Mouse (Mus musculus) limb, embryonic 13.5 days (tissue): ENCODE measurements around the gene Olfr381. TPM values are rescaled to one million over a fixed set of nuclear protein-coding genes. Genes with fewer than 3 reads are reported as not detected.
"Not testable (repeated sequence)": the region's sequence is repeated elsewhere in the genome, so short reads cannot be mapped to it uniquely, and the experiment has no call there.

ENCODE experiments used
- ATAC-seq: fragments of 200-750 bp; cut with Nextera tagmentation; 2 replicates; pipeline ENCODE4 v1.8.0; 2017; ENCODE audit warnings: low read depth, moderate number of reproducible peaks, moderate TSS enrichment; ENCODE audit not compliant: low FRiP score
- H3K27ac ChIP-seq: fragments of 300-500 bp; sonication (generic); 2 replicates; pipeline ENCODE4 v1.5.1; 2015; ENCODE audit warnings: inconsistent platforms, mild to moderate bottlenecking, moderate library complexity
- H3K27me3 ChIP-seq: fragments of 300-500 bp; sonication (generic); 2 replicates; pipeline ENCODE4 v1.6.1; 2015; ENCODE audit warnings: mild to moderate bottlenecking, inconsistent platforms
- H3K36me3 ChIP-seq: fragments of 300-500 bp; sonication (generic); 2 replicates; pipeline ENCODE4 v1.6.1; 2015; ENCODE audit warnings: inconsistent platforms, mild to moderate bottlenecking, moderate library complexity
- H3K4me1 ChIP-seq: fragments of 300-500 bp; sonication (generic); 2 replicates; pipeline ENCODE4 v1.6.1; 2015; ENCODE audit warnings: inconsistent platforms
- H3K4me2 ChIP-seq: fragments of 300-500 bp; sonication (generic); replicated peaks from 2 replicates; pipeline ENCODE4 v1.6.1; 2015; ENCODE audit warnings: inconsistent platforms, mild to moderate bottlenecking, moderate library complexity
- H3K4me3 ChIP-seq: fragments of 300-500 bp; sonication (generic); 2 replicates; pipeline ENCODE4 v1.5.1; 2015; ENCODE audit warnings: moderate library complexity, mild to moderate bottlenecking, inconsistent platforms
- H3K9ac ChIP-seq: fragments of 300-500 bp; sonication (generic); 2 replicates; pipeline ENCODE4 v1.6.1; 2015; ENCODE audit warnings: mild to moderate bottlenecking, inconsistent platforms
- H3K9me3 ChIP-seq: fragments of 300-500 bp; sonication (generic); 2 replicates; pipeline ENCODE4 v1.6.1; 2016; ENCODE audit warnings: inconsistent platforms
- WGBS: fragments of 180-500 bp; shearing (Covaris S2); methylation state at CpG from one replicate; pipeline ENCODE4 v1.1.7; 2015; 5-methylcytosine and 5-hydroxymethylcytosine counted together
- polyA plus RNA-seq: library from polyadenylated mRNA; unstranded; fragments of >200 nt; fragmentation: Nextera tagmentation; extraction: Ambion mirVana; gene quantifications from 2 replicates; pipeline ENCODE4 v1.2.1, GENCODE M21; 2015

Gene Olfr381
- not detected in 2 replicates for polyA plus RNA-seq

- no peak within 1 kb of the TSS for H3K4me2 ChIP-seq
- no peak within 1 kb of the TSS for H3K9ac ChIP-seq
- H3K4me3 ChIP-seq = no peak within 1 kb of the TSS
- H3K27ac ChIP-seq = no peak within 1 kb of the TSS
- no peaks in the 10 kb centered on the region for H3K4me1 ChIP-seq
- no peaks in the 10 kb centered on the region for H3K36me3 ChIP-seq
- ATAC-seq = no peak
- no peaks in the 10 kb centered on the region for H3K27me3 ChIP-seq
- no peaks in the 10 kb centered on the region for H3K9me3 ChIP-seq
Observed at GRCm38 (mm10) chr11:73491503-73491902, at the start of gene Olfr381. Gene Olfr381 (minus strand): TSS chr11:73491603.

- WGBS = 91% methylated on average over 1 of the region's 1 CpGs
- H3K4me1 ChIP-seq, H3K4me2 ChIP-seq, ATAC-seq, H3K36me3 ChIP-seq, H3K9ac ChIP-seq, H3K27ac ChIP-seq, H3K9me3 ChIP-seq, H3K4me3 ChIP-seq, H3K27me3 ChIP-seq: not testable (repeated sequence)
Observed at GRCm38 (mm10) chr11:73528971-73529370, 37.6 kb upstream of the Olfr381 start.

DNA sequence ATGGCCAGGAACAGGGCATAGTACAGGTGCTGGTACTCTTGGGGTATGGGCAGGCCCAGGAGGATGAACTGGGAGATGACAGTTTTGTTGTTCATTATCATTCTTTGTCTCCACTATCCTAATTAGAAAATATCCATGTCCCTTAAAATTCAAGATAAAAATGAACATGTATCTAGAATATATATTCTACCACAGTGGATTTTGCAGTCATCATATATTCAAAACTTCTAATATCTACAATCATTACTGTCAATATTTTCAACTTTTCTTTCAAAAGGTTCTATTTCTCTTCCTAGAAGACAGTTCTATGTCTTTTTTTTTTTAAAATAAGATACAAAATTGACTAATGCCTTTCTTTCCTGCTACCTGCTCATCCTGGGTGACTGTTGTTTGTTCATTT lies 25.7 kb upstream of the Olfr381 start, which contains the start of gene Olfr382:
Gene Olfr382, minus strand, starts transcription at position 101 of the 400 bp plus-strand sequence.
- no peaks in the 10 kb centered on the region for H3K27me3 ChIP-seq
- no peak for ATAC-seq
- no peak within 1 kb of the TSS for H3K9ac ChIP-seq
- peaks cover 15% of the 10 kb centered on the region for H3K9me3 ChIP-seq
- H3K4me1 ChIP-seq = no peaks in the 10 kb centered on the region
- no peak within 1 kb of the TSS for H3K4me3 ChIP-seq
- no peak within 1 kb of the TSS for H3K27ac ChIP-seq
- no peak within 1 kb of the TSS for H3K4me2 ChIP-seq
- no peaks in the 10 kb centered on the region for H3K36me3 ChIP-seq

DNA sequence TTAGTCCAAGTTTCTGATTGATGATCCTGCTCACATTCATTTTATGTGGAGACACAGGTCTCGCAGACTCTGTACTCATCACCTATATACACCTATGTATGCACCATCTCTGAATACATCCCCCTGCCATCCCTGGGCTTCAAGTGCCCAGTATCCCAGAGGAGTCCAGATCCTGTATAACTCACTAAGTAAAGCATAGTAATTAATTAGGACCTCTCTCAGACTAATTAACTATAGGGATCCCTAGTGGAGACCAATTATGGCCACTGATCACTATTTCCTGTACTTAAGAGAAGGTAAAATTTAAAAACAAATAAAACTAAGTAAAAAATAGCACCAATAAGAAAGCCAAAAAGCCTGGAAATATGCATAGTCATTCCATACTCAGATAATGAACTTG lies 34.0 kb downstream of the Olfr381 start, which contains the start of gene Olfr380:
Gene Olfr380, minus strand, starts transcription at position 101 of the 400 bp plus-strand sequence.
- Histone ChIP-seq H3K36me3 (no peaks in the 10 kb centered on the region), H3K9ac (no peak within 1 kb of the TSS), H3K27me3 (no peaks in the 10 kb centered on the region), H3K9me3 (0 out of 2 replicates have a peak, but pooled peaks cover 5% of the 10 kb centered on the region), H3K4me2 (no peak within 1 kb of the TSS), H3K4me3 (no peak within 1 kb of the TSS), H3K27ac (no peak within 1 kb of the TSS), H3K4me1 (no peaks in the 10 kb centered on the region)
- 91% methylated on average over 1 of the region's 1 CpGs for WGBS
- ATAC-seq = no peak

Other genes starting within 250 kb of the Olfr381 start
- 0.09 and 0.14 TPM in 2 replicates for gene Trpv3, start 224.2 kb downstream of the Olfr381 start, polyA plus RNA-seq
- 1.0 and 1.2 TPM in 2 replicates for gene Aspa, start 162.0 kb downstream of the Olfr381 start, polyA plus RNA-seq
- not detected in 2 replicates for gene Gm49340, start 161.9 kb downstream of the Olfr381 start, polyA plus RNA-seq
- not detected in 2 replicates for gene Spata22, start 161.9 kb downstream of the Olfr381 start, polyA plus RNA-seq
- gene Olfr20, start 140.8 kb downstream of the Olfr381 start, polyA plus RNA-seq = not detected in 2 replicates
- gene Olfr376, start 120.4 kb downstream of the Olfr381 start, polyA plus RNA-seq = not detected in 2 replicates
- gene Olfr1, start 92.0 kb downstream of the Olfr381 start, polyA plus RNA-seq = not detected in 2 replicates
- not detected in 2 replicates for gene Olfr378, start 63.1 kb downstream of the Olfr381 start, polyA plus RNA-seq
- not detected in 2 replicates for gene Olfr380, start 34.1 kb downstream of the Olfr381 start, polyA plus RNA-seq
- not detected in 2 replicates for gene Olfr382, start 25.6 kb upstream of the Olfr381 start, polyA plus RNA-seq
- not detected in 2 replicates for gene Olfr385, start 101.4 kb upstream of the Olfr381 start, polyA plus RNA-seq
- gene Olfr384, start 107.0 kb upstream of the Olfr381 start, polyA plus RNA-seq = not detected in 2 replicates
- not detected in 2 replicates for gene Zfp735, start 197.2 kb upstream of the Olfr381 start, polyA plus RNA-seq